Mouse (Mus musculus): ENCODE results near the gene Shmt1.
A peak's percentile ranks its signal among the peaks of the same experiment; 100 is the strongest.
"Not testable (repeated sequence)": the region's sequence is repeated elsewhere in the genome, so short reads cannot be mapped to it uniquely, and the experiment has no call there.

Gene Shmt1

GRCm38 (mm10) chr11:60811618-60812017 lies at the start of gene Shmt1:
Gene Shmt1 (minus strand): TSS chr11:60811718.
- not testable (repeated sequence) for DNase-seq (ENCODE audit: low spot score in 2 of 2)

GRCm38 (mm10) chr11:60856587-60856986 lies 45.1 kb upstream of the Shmt1 start:
- DNase-seq (ENCODE audit: low spot score in 2 of 2) = no peak

- no peak for DNase-seq (ENCODE audit: low spot score in 2 of 2)
These were observed 33.9 kb upstream of the Shmt1 start for GRCm38 (mm10) chr11:60845415-60845814.

- no peak for DNase-seq (ENCODE audit: low spot score in 2 of 2)
These were observed 31.9 kb upstream of the Shmt1 start for GRCm38 (mm10) chr11:60843412-60843811.

- DNase-seq (ENCODE audit: low spot score in 2 of 2) = no peak
These were observed 30.1 kb upstream of the Shmt1 start for GRCm38 (mm10) chr11:60841467-60842200.

- DNase-seq (ENCODE audit: low spot score in 2 of 2) = no peak
These were observed 26.3 kb upstream of the Shmt1 start for GRCm38 (mm10) chr11:60837644-60838406.

GRCm38 (mm10) chr11:60836897-60837296 lies 25.4 kb upstream of the Shmt1 start:
- no peak for DNase-seq (ENCODE audit: low spot score in 2 of 2)

- DNase-seq (ENCODE audit: low spot score in 2 of 2) = peak; percentile 80 to 85
These were observed 19.0 kb upstream of the Shmt1 start, which contains the start of gene Dhrs7b for GRCm38 (mm10) chr11:60830433-60831052. Gene Dhrs7b (plus strand): TSS chr11:60830631.

- DNase-seq (ENCODE audit: low spot score in 2 of 2) = no peak
These were observed 17.4 kb upstream of the Shmt1 start for GRCm38 (mm10) chr11:60828903-60829302.

GRCm38 (mm10) chr11:60827241-60827945 lies 15.9 kb upstream of the Shmt1 start:
- DNase-seq (ENCODE audit: low spot score in 2 of 2) = no peak

GRCm38 (mm10) chr11:60826700-60827099 lies 15.2 kb upstream of the Shmt1 start:
- no peak for DNase-seq (ENCODE audit: low spot score in 2 of 2)

GRCm38 (mm10) chr11:60825191-60825590 lies 13.7 kb upstream of the Shmt1 start:
- no peak for DNase-seq (ENCODE audit: low spot score in 2 of 2)

- DNase-seq (ENCODE audit: low spot score in 2 of 2) = no peak
These were observed 12.3 kb upstream of the Shmt1 start for GRCm38 (mm10) chr11:60823771-60824170.

GRCm38 (mm10) chr11:60816398-60816797 lies 4.9 kb upstream of the Shmt1 start:
- no peak for DNase-seq (ENCODE audit: low spot score in 2 of 2)

- peak; percentile 89 to 94 for DNase-seq (ENCODE audit: low spot score in 2 of 2)
These were observed 461 bp downstream of the Shmt1 start for GRCm38 (mm10) chr11:60811054-60811460.

- DNase-seq (ENCODE audit: low spot score in 2 of 2) = no peak
These were observed 1.2 kb downstream of the Shmt1 start for GRCm38 (mm10) chr11:60810046-60810965.

- DNase-seq (ENCODE audit: low spot score in 2 of 2) = no peak
These were observed 2.0 kb downstream of the Shmt1 start for GRCm38 (mm10) chr11:60809546-60809945.

- DNase-seq (ENCODE audit: low spot score in 2 of 2) = no peak
These were observed 3.0 kb downstream of the Shmt1 start for GRCm38 (mm10) chr11:60808286-60809070.

- no peak for DNase-seq (ENCODE audit: low spot score in 2 of 2)
These were observed 10.6 kb downstream of the Shmt1 start for GRCm38 (mm10) chr11:60800892-60801291.

- no peak for DNase-seq (ENCODE audit: low spot score in 2 of 2)
These were observed 11.5 kb downstream of the Shmt1 start for GRCm38 (mm10) chr11:60799977-60800376.

All from spleen, postnatal 4 days (tissue).